Mouse (Mus musculus) large intestine, adult 2 months (tissue): ENCODE results near the gene S100pbp. TPM values are rescaled to one million over a fixed set of nuclear protein-coding genes. Genes with fewer than 3 reads are reported as not detected.

Experiments
- DNase-seq: peaks from one replicate; pipeline ENCODE4 v3.0.0-alpha.2; 2012; ENCODE audit warnings: low read depth, low spot score
- WGBS: fragments of 180-500 bp; shearing (Covaris S2); methylation state at CpG from one replicate; pipeline ENCODE4 v1.1.7; 2018; 5-methylcytosine and 5-hydroxymethylcytosine counted together
- polyA plus RNA-seq: library from polyadenylated mRNA; depleted of rRNA; stranded (reverse); fragments of >200 nt; gene quantifications from 2 replicates; pipeline ENCODE4 v1.2.3, GENCODE M21; 2012; rRNA removed

S100pbp gene
- polyA plus RNA-seq, 1 experiment: 4.8 TPM

DNA sequence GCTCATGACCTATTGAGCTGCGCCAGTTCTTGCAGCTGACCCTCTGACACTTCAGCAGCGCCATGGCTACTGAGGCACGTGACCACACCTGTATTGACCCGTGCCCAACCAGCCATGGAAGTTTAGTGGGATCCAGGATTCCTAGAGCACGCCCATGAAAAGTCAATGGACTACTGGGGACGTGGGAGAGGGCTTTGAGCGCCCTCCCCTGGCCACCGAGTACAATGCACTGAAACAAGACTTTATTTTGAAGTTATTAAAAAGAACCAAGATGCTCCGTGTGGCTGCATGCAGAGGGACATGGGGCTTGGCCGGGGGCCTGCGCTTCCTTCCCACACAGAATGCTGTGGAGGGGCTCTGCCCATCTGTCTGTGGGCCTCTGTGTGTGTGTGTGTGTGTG lies 78.2 kb downstream of the S100pbp start:
- DNase-seq: no peak
- 54% methylated on average over 11 of the region's 11 CpGs for WGBS

DNA sequence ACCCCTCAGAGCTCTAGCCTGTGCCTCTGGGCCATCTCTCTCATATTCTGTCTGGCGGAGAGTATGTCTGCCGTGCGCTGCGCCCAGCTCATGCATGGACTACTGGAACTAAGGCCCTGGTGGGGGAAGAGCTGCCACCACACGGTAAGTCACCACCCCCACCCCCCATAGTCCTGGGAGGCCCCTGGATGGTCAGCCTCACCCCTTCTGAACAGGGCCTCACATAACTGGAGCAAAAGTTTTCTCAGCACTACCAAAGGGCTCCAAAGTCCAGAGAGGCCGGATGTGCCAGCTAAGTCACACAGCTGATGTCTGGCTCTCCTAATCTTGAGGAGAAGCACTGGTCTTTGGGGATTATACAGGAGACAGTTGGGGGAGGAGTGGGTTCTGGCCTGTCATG lies 78.7 kb downstream of the S100pbp start:
- WGBS: 75% methylated on average over 6 of the region's 6 CpGs
- no peak for DNase-seq

DNA sequence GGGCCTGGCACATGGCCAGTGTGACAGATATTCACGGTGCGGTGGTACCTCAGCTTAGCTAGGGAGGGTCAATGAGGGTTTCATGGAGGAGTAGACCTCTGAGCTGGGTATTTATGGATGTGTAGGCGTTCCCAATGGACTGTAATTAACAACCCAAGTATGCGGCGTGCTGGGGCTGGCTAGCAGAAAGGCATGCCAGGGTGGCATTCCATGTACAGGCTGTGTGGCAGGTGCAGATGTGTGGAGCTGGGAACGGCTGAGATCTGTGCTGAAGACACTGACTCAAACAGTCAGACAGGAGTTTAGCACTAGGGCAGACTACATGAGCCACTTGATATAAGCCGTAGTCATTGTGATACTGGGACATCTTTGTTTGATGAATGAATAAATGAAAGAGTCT lies 80.9 kb downstream of the S100pbp start:
- 37% methylated on average over 7 of the region's 7 CpGs for WGBS
- DNase-seq: no peak

DNA sequence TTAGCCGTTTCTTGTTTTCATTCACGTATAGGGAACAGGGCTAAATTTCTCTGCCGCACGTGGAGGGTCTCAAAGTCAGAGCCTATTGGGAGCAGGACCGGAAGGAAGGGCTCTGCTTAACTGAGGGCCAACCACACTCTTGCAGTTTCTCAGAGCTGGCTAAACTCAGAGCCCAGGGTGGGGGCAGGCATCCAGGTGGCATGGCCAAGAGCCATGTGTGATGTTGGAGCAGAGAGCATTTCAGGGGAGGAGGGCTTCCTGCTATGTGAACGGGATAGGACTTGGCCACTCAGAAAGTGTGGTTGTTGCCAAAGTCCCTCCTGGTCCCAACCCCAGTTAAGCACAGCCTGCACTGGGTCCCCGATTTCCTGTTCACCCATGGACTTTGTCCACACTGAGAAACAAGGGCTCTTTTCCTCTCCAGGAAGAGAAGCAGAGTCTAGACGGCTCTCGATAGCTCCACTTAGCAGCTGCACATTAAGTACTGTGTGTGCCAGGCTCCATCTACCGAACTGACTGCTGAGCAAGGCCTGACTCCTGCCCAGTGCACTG lies 82.1 kb downstream of the S100pbp start:
- 26% methylated on average over 10 of the region's 10 CpGs for WGBS
- DNase-seq: peak; percentile 52

DNA sequence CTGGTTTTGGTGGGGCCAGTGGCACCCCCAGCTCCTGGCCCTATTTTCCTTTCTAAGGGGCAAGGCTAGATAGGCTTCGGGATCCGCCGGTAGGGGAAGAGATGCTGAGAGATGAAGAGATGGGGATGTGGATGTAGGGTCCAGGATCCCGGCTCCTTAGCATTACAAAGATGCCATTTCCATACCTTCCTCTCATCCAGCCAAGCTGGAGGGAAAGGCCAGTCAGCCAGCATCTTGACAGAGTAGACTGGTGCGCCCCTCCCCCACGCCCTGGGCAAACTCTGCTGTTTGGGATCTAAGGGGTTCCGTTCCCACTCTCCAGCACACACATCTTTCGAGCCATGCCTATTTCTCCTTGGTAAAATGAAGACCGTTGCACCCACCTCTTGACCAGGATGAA lies 83.5 kb downstream of the S100pbp start:
- 18% methylated on average over 9 of the region's 9 CpGs for WGBS
- no peak for DNase-seq

DNA sequence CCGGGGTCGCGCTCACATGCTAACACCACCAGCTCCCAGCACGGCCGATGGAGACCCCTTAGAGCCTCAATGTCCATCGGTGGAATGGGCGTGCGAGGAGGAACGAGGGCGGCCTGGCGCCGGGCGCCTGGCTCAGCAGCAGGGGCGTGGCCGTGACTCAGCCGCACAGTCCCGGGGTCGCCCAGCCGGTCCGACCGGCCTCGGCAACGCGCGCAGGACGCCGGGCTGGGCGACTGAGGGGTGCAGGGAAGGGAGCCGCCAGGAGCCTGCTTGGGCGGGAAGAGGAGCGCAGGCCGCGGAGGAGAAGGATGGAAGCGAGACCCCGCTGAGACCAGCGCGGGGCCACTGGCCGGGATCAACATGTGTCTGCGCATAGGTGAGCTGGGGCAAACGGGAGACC lies 84.2 kb downstream of the S100pbp start, which contains the start of gene Tmem54:
Gene Tmem54, plus strand, starts transcription at position 193 of the 400 bp plus-strand sequence.
- WGBS: 2% methylated on average over 40 of the region's 40 CpGs
- DNase-seq: no peak

DNA sequence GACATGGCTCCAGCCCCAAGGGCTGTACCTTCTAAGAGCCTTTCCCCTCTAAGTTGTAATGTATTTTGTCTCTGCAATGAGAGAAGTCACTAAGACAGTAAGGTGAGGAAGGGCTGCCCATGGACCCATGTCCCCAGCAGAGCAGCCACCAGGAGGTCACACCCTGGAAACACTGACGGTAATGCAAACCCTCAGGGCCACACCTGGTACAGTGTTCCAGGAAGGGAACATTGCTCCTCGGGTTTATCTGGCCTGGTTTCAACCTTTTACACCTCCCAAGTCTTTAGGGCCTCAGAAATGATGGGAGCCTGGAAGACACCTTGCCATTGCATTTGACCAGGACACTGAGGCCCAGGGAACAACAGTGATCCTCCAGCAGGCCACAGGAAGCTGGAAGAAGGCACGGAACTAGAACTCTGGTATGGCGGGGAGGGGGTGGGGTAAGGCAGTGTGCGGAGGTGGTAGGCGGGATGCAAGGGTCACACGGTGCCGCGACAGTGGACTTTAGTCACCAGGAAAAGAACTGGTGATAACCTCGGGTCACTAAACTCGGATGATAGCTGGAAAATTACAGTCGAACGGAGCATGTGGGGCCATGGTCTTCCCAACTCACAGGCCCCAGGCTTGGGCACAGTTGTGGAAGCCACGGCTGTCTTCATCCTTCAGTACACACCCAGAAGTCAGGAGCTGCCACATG lies 87.2 kb downstream of the S100pbp start:
- peak; percentile 96 for DNase-seq
- WGBS: 29% methylated on average over 14 of the region's 14 CpGs

Other genes starting within 250 kb of the S100pbp start
- gene Azin2, start 227.3 kb downstream of the S100pbp start, polyA plus RNA-seq: 2.8 and 3.4 TPM in 2 replicates
- 141 and 161 TPM in 2 replicates for gene Ak2, start 197.8 kb downstream of the S100pbp start, polyA plus RNA-seq
- 66.8 and 86.7 TPM in 2 replicates for gene Rnf19b, start 131.5 kb downstream of the S100pbp start, polyA plus RNA-seq
- 753 and 829 TPM in 2 replicates for gene Tmem54, start 84.2 kb downstream of the S100pbp start, polyA plus RNA-seq
- gene Hpca, start 67.7 kb downstream of the S100pbp start, polyA plus RNA-seq: 0.92 and 1.7 TPM in 2 replicates
- gene Fndc5, start 52.7 kb downstream of the S100pbp start, polyA plus RNA-seq: 0.53 and 0.74 TPM in 2 replicates
- gene Yars, start within 50 bp of the S100pbp start, polyA plus RNA-seq: 15.6 and 18.4 TPM in 2 replicates
- gene C77080, start 71.7 kb upstream of the S100pbp start, polyA plus RNA-seq: 92.7 and 138 TPM in 2 replicates
- gene Sync, start 97.9 kb upstream of the S100pbp start, polyA plus RNA-seq: 0.92 and 1.1 TPM in 2 replicates
- gene Rbbp4, start 145.6 kb upstream of the S100pbp start, polyA plus RNA-seq: 27.1 and 29.3 TPM in 2 replicates
- gene Zbtb8os, start 146.0 kb upstream of the S100pbp start, polyA plus RNA-seq: 23.1 and 24.9 TPM in 2 replicates
- gene Zbtb8a, start 188.4 kb upstream of the S100pbp start, polyA plus RNA-seq: 10.6 and 11.3 TPM in 2 replicates